ENCODE assay signal across 12 mouse cellular contexts in genomic region chr13:113821891-113822290, GRCm38 (mm10). TPM values are rescaled to one million over a fixed set of nuclear protein-coding genes. Genes with fewer than 3 reads are reported as not detected.
DNase-seq lines count a peak whose midpoint lies in the region; ATAC-seq and TF ChIP-seq lines count a peak whose summit lies in the region.
"Had no signal": no experiment of that assay in that cellular context is flagged by ENCODE, and none has a peak within 500 bp of the region (broad histone marks: within the 10 kb centered on the region; RNA-seq: fewer than 3 reads in every experiment).

No protein-coding gene starts in this region.

- TF ChIP-seq POLR2A in heart, adult 2 months (IDR thresholded peaks at IDR 0.05; ENCODE audit: insufficient read depth, low read depth, low read length) = no peak

- no peaks in the 10 kb centered on the region for H3K27me3 ChIP-seq in heart, adult 2 months (ENCODE audit: control insufficient read depth, insufficient read depth, low read length)
- H3K27me3 ChIP-seq: midbrain, embryonic 12.5 days; neural tube, embryonic 12.5 days had no signal

- H3K27ac ChIP-seq in layer of hippocampus, adult 2 months = peak overlapping the region; percentile 86
- no peak overlapping the region for H3K27ac ChIP-seq in heart, adult 2 months
- H3K27ac ChIP-seq: midbrain, embryonic 12.5 days; neural tube, embryonic 12.5 days had no signal

- H3K4me1 ChIP-seq in heart, adult 2 months (ENCODE audit: control insufficient read depth, insufficient read depth, low read length) = peaks cover 3% of the 10 kb centered on the region
- H3K4me1 ChIP-seq: midbrain, embryonic 12.5 days; neural tube, embryonic 12.5 days had no signal

- no peaks in the 10 kb centered on the region for H3K36me3 ChIP-seq in heart, adult 2 months (ENCODE audit: control insufficient read depth, insufficient read depth, low read length)
- H3K36me3 ChIP-seq: midbrain, embryonic 12.5 days; neural tube, embryonic 12.5 days had no signal

- no peak for ATAC-seq in cerebellum, adult (ENCODE audit: insufficient number of reproducible peaks, low FRiP score, low TSS enrichment)
- ATAC-seq in erythroid progenitor cell, adult 5-6 weeks (replicated peaks; ENCODE audit: low FRiP score, poor library complexity, severe bottlenecking) = no peak
- ATAC-seq: activated CD4-positive, CD25-positive, alpha-beta regulatory T cell, adult 4 months had no signal

- TF ChIP-seq EP300 in heart, adult 2 months (IDR thresholded peaks at IDR 0.05; ENCODE audit: insufficient read depth, low read depth, low read length) = no peak

- DNase-seq in cerebellum, adult 9-11 months = peak; percentile 17
- peak; percentile 85 for DNase-seq in brain, adult 2 months (ENCODE audit: low read depth, low spot score)
- DNase-seq in layer of hippocampus, adult 2 months (ENCODE audit: low spot score in 2 of 2) = peak; percentile 27 to 75
- peak; percentile 57 to 60 for DNase-seq in left cerebral cortex, postnatal 14 days (ENCODE audit: low spot score in 2 of 2)
- DNase-seq in thymus, postnatal 25 days = no peak
- DNase-seq in heart, adult 2 months = no peak
- DNase-seq: lung, postnatal 10 days had no signal

- intact Hi-C loops in left cerebral cortex, postnatal 14 days (cut with DNase I) = no loop called here
- intact Hi-C loops in heart, adult 2 months (cut with DNase I) = no loop called here

- no peak overlapping the region for H3K4me3 ChIP-seq in layer of hippocampus, adult 2 months
- no peak overlapping the region for H3K4me3 ChIP-seq in heart, adult 2 months
- H3K4me3 ChIP-seq: midbrain, embryonic 12.5 days; neural tube, embryonic 12.5 days had no signal

- H3K79me2 ChIP-seq in heart, adult 2 months (replicated peaks; ENCODE audit: control insufficient read depth, insufficient read depth, low read length) = peaks cover 6% of the 10 kb centered on the region

- WGBS in heart, adult 2 months = 95% methylated on average over 12 of the region's 12 CpGs

- no peak for TF ChIP-seq CTCF in layer of hippocampus, adult 2 months (conservative IDR thresholded peaks at IDR 0.05)
- TF ChIP-seq CTCF in heart, adult 2 months (IDR thresholded peaks at IDR 0.05) = no peak

- H3K9ac ChIP-seq in heart, adult 2 months (ENCODE audit: low read depth, low read length) = no peak overlapping the region
- H3K9ac ChIP-seq: midbrain, embryonic 12.5 days; neural tube, embryonic 12.5 days had no signal

RNA-seq across cellular contexts. Expression of gene Arl15, which starts 27.6 kb away (rescaled TPM):
- total RNA-seq in layer of hippocampus, adult 2 months (2021) = 10 to 100 TPM; 61.7 to 67.0 TPM
- total RNA-seq in left cerebral cortex, postnatal 14 days (2021) = 10 to 100 TPM; 40.5 to 41.8 TPM
- total RNA-seq in erythroid progenitor cell, adult 5-6 weeks (2015; ENCODE audit: low replicate concordance) = 10.5 and 11.2 TPM in 2 replicates
- total RNA-seq in erythroid progenitor cell, adult 5-6 weeks (2017; ENCODE audit: low replicate concordance) = 9.4 and 23.5 TPM in 2 replicates
- total RNA-seq in heart, adult 2 months (2021) = 1 to 10 TPM; 9.1 to 9.6 TPM
- polyA plus RNA-seq in heart, adult 2 months (2012; rRNA removed) = 3.2 and 8.1 TPM in 2 replicates

Comparison
In these comparisons a context has a peak if more than half of its experiments do, and no peak if none do; other contexts are left out.
1. DNase-seq: peak in cerebellum, adult 9-11 months (single experiment), brain, adult 2 months (single experiment), layer of hippocampus, adult 2 months (2 of 2) and left cerebral cortex, postnatal 14 days (2 of 2); none in thymus, postnatal 25 days (single experiment) and heart, adult 2 months (0 of 2).